Mouse (Mus musculus) midbrain, postnatal 0 days (tissue): ENCODE results near the gene Esyt2. TPM values are rescaled to one million over a fixed set of nuclear protein-coding genes. Genes with fewer than 3 reads are reported as not detected.

Experiments
- ATAC-seq: fragments of 200-750 bp; cut with Nextera tagmentation; 2 replicates; pipeline ENCODE4 v1.8.0; 2017; ENCODE audit warnings: moderate number of reproducible peaks, mild to moderate bottlenecking, moderate TSS enrichment, moderate library complexity; ENCODE audit not compliant: low FRiP score
- DNase-seq: peaks from one replicate; pipeline ENCODE4 v3.0.0-alpha.2; 2015; ENCODE audit warnings: low spot score
- H3K27ac ChIP-seq: fragments of 300-500 bp; sonication (generic); 2 replicates; pipeline ENCODE4 v1.5.1; 2014; ENCODE audit warnings: low read depth, mild to moderate bottlenecking, low read length, mixed read lengths
- H3K27me3 ChIP-seq: fragments of 300-500 bp; sonication (generic); 2 replicates; pipeline ENCODE4 v1.6.1; 2014; ENCODE audit warnings: low read length, control low read depth, mixed read lengths; ENCODE audit not compliant: insufficient read depth
- H3K36me3 ChIP-seq: fragments of 300-500 bp; sonication (generic); 2 replicates; pipeline ENCODE4 v1.6.1; 2014; ENCODE audit warnings: low read length, control low read depth, mixed read lengths; ENCODE audit not compliant: insufficient read depth
- H3K4me1 ChIP-seq: fragments of 300-500 bp; sonication (generic); 2 replicates; pipeline ENCODE4 v1.6.1; 2014; ENCODE audit warnings: mild to moderate bottlenecking, control low read depth, antibody characterized with exemption, low read length, mixed read lengths; ENCODE audit not compliant: insufficient read depth
- H3K4me2 ChIP-seq: fragments of 300-500 bp; sonication (generic); 2 replicates; pipeline ENCODE4 v1.6.1; 2014; ENCODE audit warnings: low read depth, mild to moderate bottlenecking, low read length, mixed read lengths; ENCODE audit not compliant: poor library complexity, severe bottlenecking
- H3K4me3 ChIP-seq: fragments of 300-500 bp; sonication (generic); 2 replicates; pipeline ENCODE4 v1.5.1; 2014; ENCODE audit warnings: low read depth, mild to moderate bottlenecking, low read length, moderate library complexity
- H3K9ac ChIP-seq: fragments of 300-500 bp; sonication (generic); replicated peaks from 2 replicates; pipeline ENCODE4 v1.6.1; 2014; ENCODE audit warnings: mild to moderate bottlenecking, low read length, moderate library complexity, mixed read lengths; ENCODE audit not compliant: poor library complexity, severe bottlenecking
- H3K9me3 ChIP-seq: fragments of 300-500 bp; sonication (generic); 2 replicates; pipeline ENCODE4 v1.6.1; 2016; ENCODE audit warnings: low read length, control low read depth
- CTCF ChIP-seq: IDR thresholded peaks from 2 replicates; pipeline ENCODE4 v1.5.1; 2016; ENCODE audit warnings: antibody characterized with exemption, mild to moderate bottlenecking
- WGBS: fragments of 180-500 bp; shearing (Covaris S2); extraction: QIAGEN DNeasy Blood & Tissue Kit; methylation state at CpG from one replicate; pipeline ENCODE4 v1.1.7; 2014; 5-methylcytosine and 5-hydroxymethylcytosine counted together
- polyA plus RNA-seq: library from polyadenylated mRNA; unstranded; fragments of >200 nt; fragmentation: Nextera tagmentation; extraction: Ambion mirVana; gene quantifications from 2 replicates; pipeline ENCODE4 v1.2.1, GENCODE M21; 2015
- total RNA-seq: library from RNA; depleted of rRNA; stranded (reverse); fragments of >200 nt; gene quantifications from 2 replicates; pipeline ENCODE4 v1.2.3, GENCODE M21; 2014

The Esyt2 gene
- total and polyA plus RNA-seq, 2 experiments from 2014 or later = 8.6 to 35.1 TPM

DNA sequence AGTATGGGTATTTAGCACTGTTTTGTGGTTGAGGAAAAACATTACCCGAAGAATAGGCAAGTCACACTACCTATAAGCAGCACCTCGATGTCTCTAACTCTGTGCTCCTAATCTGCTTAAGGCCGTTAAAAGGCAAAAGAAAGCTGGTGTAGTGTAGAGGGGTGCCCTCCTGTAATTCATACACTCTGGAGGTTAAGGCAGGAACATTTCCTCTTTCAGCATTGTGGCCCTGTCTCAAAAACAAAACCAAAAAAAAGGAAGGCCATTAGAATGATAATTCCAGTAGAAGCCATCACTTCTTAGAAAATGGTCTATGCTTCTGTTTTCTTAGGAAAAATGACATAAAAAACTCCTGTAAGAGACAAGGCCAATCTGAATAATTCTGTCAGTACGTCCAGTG, 70.0 kb downstream of the Esyt2 start:
- H3K4me1 ChIP-seq = no peaks in the 10 kb centered on the region
- H3K27me3 ChIP-seq = no peaks in the 10 kb centered on the region
- H3K36me3 ChIP-seq = peaks cover 25% of the 10 kb centered on the region
- H3K4me3 ChIP-seq = no peak overlapping the region
- ATAC-seq (no peak), DNase-seq (no peak)
- WGBS = 88% methylated on average over 4 of the region's 4 CpGs
- no peak overlapping the region for H3K9ac ChIP-seq
- H3K9me3 ChIP-seq = no peaks in the 10 kb centered on the region
- H3K4me2 ChIP-seq = no peak overlapping the region
- no peak overlapping the region for H3K27ac ChIP-seq
- TF ChIP-seq CTCF = no peak

DNA sequence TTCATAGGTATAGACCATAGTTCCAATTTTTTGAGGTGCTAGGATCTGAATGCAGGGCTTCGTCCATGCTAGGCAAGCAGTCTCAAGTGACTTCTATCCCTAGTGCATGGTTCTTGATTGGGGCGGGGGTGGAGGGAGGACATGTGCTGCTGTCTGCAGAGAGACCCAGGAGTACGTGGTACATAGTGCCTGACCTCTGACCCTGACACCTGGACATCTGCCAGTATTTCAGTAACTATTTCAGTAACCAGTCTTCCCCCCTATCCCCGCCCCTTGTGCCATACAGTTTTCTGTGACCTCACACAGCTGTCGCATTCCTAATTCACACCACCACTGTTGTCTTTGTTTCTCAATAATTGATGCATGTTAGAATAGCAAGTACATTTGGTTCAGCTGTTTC, 71.4 kb downstream of the Esyt2 start:
- no peak overlapping the region for H3K4me3 ChIP-seq
- WGBS = 89% methylated on average over 5 of the region's 5 CpGs
- no peak overlapping the region for H3K27ac ChIP-seq
- DNase-seq = no peak
- H3K9me3 ChIP-seq = no peaks in the 10 kb centered on the region
- no peaks in the 10 kb centered on the region for H3K27me3 ChIP-seq
- H3K4me1 ChIP-seq = no peaks in the 10 kb centered on the region
- TF ChIP-seq CTCF = no peak
- ATAC-seq = no peak
- H3K4me2 ChIP-seq = no peak overlapping the region
- H3K36me3 ChIP-seq = peaks cover 19% of the 10 kb centered on the region
- H3K9ac ChIP-seq = no peak overlapping the region

DNA sequence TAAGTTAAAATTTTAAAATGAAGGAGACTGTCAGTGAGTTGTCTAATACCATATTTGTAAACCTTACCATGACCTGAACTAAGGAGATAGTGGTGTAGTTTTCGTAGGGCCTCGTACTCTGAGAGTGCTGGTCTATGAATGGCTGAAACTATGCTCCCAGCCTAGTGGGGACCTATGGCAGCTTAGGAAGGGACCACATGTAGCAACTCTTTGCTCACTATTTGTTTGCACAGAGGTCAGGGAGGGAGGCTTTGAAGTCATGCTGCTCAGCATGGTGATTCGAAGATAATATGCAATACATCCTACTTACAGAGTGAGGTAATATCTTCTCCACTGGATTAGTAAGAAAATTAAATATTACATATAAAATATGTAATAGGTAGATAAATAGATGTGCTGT, 73.7 kb downstream of the Esyt2 start:
- Histone ChIP-seq H3K9ac (no peak overlapping the region), H3K9me3 (no peaks in the 10 kb centered on the region), H3K27me3 (no peaks in the 10 kb centered on the region), H3K27ac (no peak overlapping the region), H3K4me1 (no peaks in the 10 kb centered on the region), H3K4me3 (no peak overlapping the region), H3K36me3 (peaks cover 5% of the 10 kb centered on the region; the same call in 1 of the 2 replicates), H3K4me2 (no peak overlapping the region)
- DNase-seq (no peak), ATAC-seq (no peak)
- no peak for TF ChIP-seq CTCF
- WGBS = 92% methylated on average over 3 of the region's 3 CpGs

DNA sequence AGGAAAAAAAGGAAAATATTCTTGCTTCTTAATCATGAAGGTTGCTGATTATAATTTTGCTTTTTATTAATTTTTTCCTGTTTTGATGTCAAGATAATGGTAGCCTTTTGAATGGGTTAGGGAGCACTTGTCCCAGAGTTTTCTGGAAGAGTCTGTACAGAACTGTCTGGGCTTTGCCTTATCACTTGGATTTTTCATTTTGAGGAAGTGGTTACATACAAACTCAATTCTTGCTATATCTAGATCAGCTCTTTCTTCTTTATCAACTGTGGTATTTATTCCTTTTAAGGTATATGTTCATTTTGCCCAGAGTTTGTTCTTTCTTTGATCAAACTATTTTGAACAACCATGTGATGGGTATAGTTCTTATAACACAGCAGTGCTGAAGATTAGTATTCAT, 81.1 kb downstream of the Esyt2 start:
- ATAC-seq = no peak
- Histone ChIP-seq H3K4me1 (no peaks in the 10 kb centered on the region), H3K27me3 (no peaks in the 10 kb centered on the region), H3K27ac (no peak overlapping the region), H3K4me2 (no peak overlapping the region), H3K9ac (no peak overlapping the region), H3K4me3 (no peak overlapping the region), H3K36me3 (peaks cover 14% of the 10 kb centered on the region), H3K9me3 (no peaks in the 10 kb centered on the region)
- no peak for DNase-seq
- no peak for TF ChIP-seq CTCF

DNA sequence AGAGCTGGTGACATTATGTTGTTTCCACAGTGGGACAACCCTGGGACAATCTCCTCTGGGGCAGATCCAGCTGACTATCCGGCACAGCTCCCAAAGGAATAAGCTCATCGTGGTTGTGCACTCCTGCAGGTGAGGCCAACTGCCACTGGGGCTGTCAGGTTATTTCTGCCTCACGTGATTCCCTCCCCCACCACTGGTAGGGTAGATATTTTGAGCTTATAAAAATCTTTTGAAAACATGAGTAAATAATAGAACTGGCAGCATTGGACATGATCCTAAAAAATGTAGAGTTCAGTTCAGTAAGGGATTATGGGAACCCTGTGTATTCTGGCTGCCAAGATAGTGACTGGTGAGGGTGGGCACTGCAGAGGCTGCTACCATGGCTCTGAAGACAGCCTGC, 85.9 kb downstream of the Esyt2 start:
- H3K36me3 ChIP-seq = peaks cover 30% of the 10 kb centered on the region
- H3K4me2 ChIP-seq = no peak overlapping the region
- ATAC-seq (no peak), DNase-seq (no peak)
- H3K4me1 ChIP-seq = no peaks in the 10 kb centered on the region
- 91% methylated on average over 3 of the region's 3 CpGs for WGBS
- no peaks in the 10 kb centered on the region for H3K27me3 ChIP-seq
- no peak overlapping the region for H3K9ac ChIP-seq
- H3K4me3 ChIP-seq = no peak overlapping the region
- no peak overlapping the region for H3K27ac ChIP-seq
- TF ChIP-seq CTCF = no peak
- no peaks in the 10 kb centered on the region for H3K9me3 ChIP-seq

DNA sequence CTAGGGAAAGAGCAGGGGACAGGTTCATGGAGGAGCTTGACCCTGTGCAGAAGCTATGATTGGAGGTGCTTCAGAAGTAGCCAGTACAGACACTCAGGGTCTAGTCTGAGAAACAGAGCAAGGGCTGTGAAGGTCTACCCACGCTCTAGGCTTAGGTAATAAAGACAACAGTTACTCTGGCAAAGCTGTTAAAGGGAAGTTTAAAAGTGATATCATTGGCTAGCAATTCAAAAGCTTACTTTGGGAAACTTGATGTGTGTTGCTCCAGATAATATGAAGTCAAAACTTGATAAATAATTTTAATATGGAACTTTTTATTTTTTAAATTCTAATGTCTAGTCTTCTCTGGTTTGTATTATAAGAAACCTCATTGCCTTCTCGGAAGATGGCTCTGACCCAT, 86.3 kb downstream of the Esyt2 start:
- Histone ChIP-seq H3K9ac (no peak overlapping the region), H3K4me1 (no peaks in the 10 kb centered on the region), H3K4me3 (no peak overlapping the region), H3K27me3 (no peaks in the 10 kb centered on the region), H3K36me3 (peaks cover 30% of the 10 kb centered on the region), H3K4me2 (no peak overlapping the region), H3K9me3 (no peaks in the 10 kb centered on the region), H3K27ac (no peak overlapping the region)
- ATAC-seq = no peak
- no peak for TF ChIP-seq CTCF
- no peak for DNase-seq
- WGBS = 95% methylated on average over 2 of the region's 2 CpGs
